Mouse (Mus musculus) cerebellum, adult 18-20 months (tissue): ENCODE measurements at regions not wholly inside any gene's neighbourhood (a gene's known extent, or its start where the extent isn't known, plus 50 kb on each side); places are given as distances from the start of the nearest gene placed in this dataset.

Experiments
- DNase-seq, 2 experiments: peaks; one replicate each; pipeline ENCODE4 v3.0.0; 2021

GRCm38 (mm10) chr3:53965142-53965541 lies 101.5 kb upstream of the Ufm1 start:
- no peak for DNase-seq

- DNase-seq, result no peak
Measured at GRCm38 (mm10) chr3:53953801-53954200, 90.2 kb upstream of the Ufm1 start.

- DNase-seq, result no peak
Measured at GRCm38 (mm10) chr3:53939684-53940189, 76.1 kb upstream of the Ufm1 start.

- DNase-seq, result no peak
Measured at GRCm38 (mm10) chr3:53931745-53932144, 68.1 kb upstream of the Ufm1 start.

GRCm38 (mm10) chr3:53919941-53920340 lies 56.3 kb upstream of the Ufm1 start:
- DNase-seq, result no peak

- DNase-seq, result no peak
Measured at GRCm38 (mm10) chr3:53919541-53919940, 55.9 kb upstream of the Ufm1 start.

- no peak for DNase-seq
Measured at GRCm38 (mm10) chr3:53917960-53918359, 54.3 kb upstream of the Ufm1 start.

GRCm38 (mm10) chr3:53913984-53914669 lies 50.5 kb upstream of the Ufm1 start:
- DNase-seq, result no peak
